17 mouse cellular contexts compared by ENCODE assay signal in genomic region chr1:54443641-54444040, GRCm38 (mm10). TPM values are rescaled to one million over a fixed set of nuclear protein-coding genes. Genes with fewer than 3 reads are reported as not detected.
A peak's percentile ranks its signal among the peaks of the same experiment; 100 is the strongest.
DNase-seq lines count a peak whose midpoint lies in the region; ATAC-seq and TF ChIP-seq lines count a peak whose summit lies in the region.
"Had no signal": no experiment of that assay in that cellular context is flagged by ENCODE, and none has a peak within 500 bp of the region (broad histone marks: within the 10 kb centered on the region; RNA-seq: fewer than 3 reads in every experiment).

No protein-coding gene starts in this region.

- no peak for TF ChIP-seq EP300 in lung, postnatal 0 days (IDR thresholded peaks at IDR 0.05)

- H3K4me1 ChIP-seq in embryonic facial prominence, embryonic 11.5 days (ENCODE audit: control insufficient read depth, insufficient read depth, low read length) = no peaks in the 10 kb centered on the region
- H3K4me1 ChIP-seq in embryonic facial prominence, embryonic 10.5 days = no peaks in the 10 kb centered on the region
- no peaks in the 10 kb centered on the region for H3K4me1 ChIP-seq in lung, postnatal 0 days (ENCODE audit: insufficient read depth, low read depth, low read length)
- H3K4me1 ChIP-seq: intestine, embryonic 15.5 days had no signal

- no peak overlapping the region for H3K4me2 ChIP-seq in embryonic facial prominence, embryonic 11.5 days (ENCODE audit: low read depth, low read length)
- no peak overlapping the region for H3K4me2 ChIP-seq in lung, postnatal 0 days (replicated peaks; ENCODE audit: low read depth, low read length)
- H3K4me2 ChIP-seq: intestine, embryonic 15.5 days; midbrain, embryonic 11.5 days; neural tube, embryonic 13.5 days had no signal

- ATAC-seq in embryonic facial prominence, embryonic 11.5 days (replicated peaks; ENCODE audit: insufficient number of reproducible peaks, low FRiP score, low TSS enrichment, low read depth) = no peak
- no peak for ATAC-seq in lung, postnatal 0 days
- peak; percentile 69 for ATAC-seq in megakaryocyte progenitor cell, adult 5-6 weeks (replicated peaks; ENCODE audit: poor library complexity)
- ATAC-seq: intestine, embryonic 15.5 days; liver, postnatal 0 days; Patski had no signal

- no peak overlapping the region for H3K9ac ChIP-seq in embryonic facial prominence, embryonic 11.5 days (replicated peaks; ENCODE audit: low read length)
- no peak overlapping the region for H3K9ac ChIP-seq in lung, postnatal 0 days (replicated peaks; ENCODE audit: low read depth)
- H3K9ac ChIP-seq: intestine, embryonic 15.5 days; liver, postnatal 0 days; neural tube, embryonic 13.5 days had no signal

- no peak overlapping the region for H3K27ac ChIP-seq in embryonic facial prominence, embryonic 11.5 days (replicated peaks; ENCODE audit: low read depth, low read length)
- H3K27ac ChIP-seq in embryonic facial prominence, embryonic 10.5 days (replicated peaks) = no peak overlapping the region
- no peak overlapping the region for H3K27ac ChIP-seq in lung, postnatal 0 days (ENCODE audit: low read length)
- H3K27ac ChIP-seq: intestine, embryonic 15.5 days; neural tube, embryonic 13.5 days had no signal

- H3K4me3 ChIP-seq in embryonic facial prominence, embryonic 11.5 days (ENCODE audit: low read depth, low read length) = no peak overlapping the region
- H3K4me3 ChIP-seq in embryonic facial prominence, embryonic 10.5 days = no peak overlapping the region
- H3K4me3 ChIP-seq in lung, postnatal 0 days (ENCODE audit: low read depth, low read length) = no peak overlapping the region
- H3K4me3 ChIP-seq: intestine, embryonic 15.5 days; neural tube, embryonic 13.5 days had no signal

- no peaks in the 10 kb centered on the region for H3K36me3 ChIP-seq in embryonic facial prominence, embryonic 11.5 days (replicated peaks; ENCODE audit: control insufficient read depth, insufficient read depth, low read depth, low read length)
- H3K36me3 ChIP-seq in embryonic facial prominence, embryonic 10.5 days (replicated peaks) = no peaks in the 10 kb centered on the region
- H3K36me3 ChIP-seq in lung, postnatal 0 days (ENCODE audit: insufficient read depth, low read length) = no peaks in the 10 kb centered on the region
- H3K36me3 ChIP-seq: intestine, embryonic 15.5 days; neural tube, embryonic 13.5 days had no signal

- no peaks in the 10 kb centered on the region for H3K9me3 ChIP-seq in embryonic facial prominence, embryonic 11.5 days (replicated peaks; ENCODE audit: control insufficient read depth, low read length)
- H3K9me3 ChIP-seq in embryonic facial prominence, embryonic 10.5 days = no peaks in the 10 kb centered on the region
- no peaks in the 10 kb centered on the region for H3K9me3 ChIP-seq in lung, postnatal 0 days (ENCODE audit: low read length)
- H3K9me3 ChIP-seq: intestine, embryonic 15.5 days; neural tube, embryonic 13.5 days had no signal

- no peak for TF ChIP-seq CTCF in lung, postnatal 0 days (IDR thresholded peaks at IDR 0.05)

- DNase-seq in embryonic facial prominence, embryonic 11.5 days (ENCODE audit: low spot score) = peak; percentile 6
- no peak for DNase-seq in embryonic facial prominence, embryonic 10.5 days (ENCODE audit: low spot score)
- peak; percentile 5 for DNase-seq in lung, postnatal 0 days (ENCODE audit: low spot score)
- no peak for DNase-seq in lung, postnatal 25 days (ENCODE audit: low spot score)
- DNase-seq in brain, adult 2 months (ENCODE audit: low read depth, low spot score) = peak; percentile 36
- no peak for DNase-seq in kidney, adult 18-20 months
- no peak for DNase-seq in gastrocnemius, postnatal 4 days (ENCODE audit: low spot score in 2 of 2)
- DNase-seq: adrenal gland, adult 8-10 months; gastrocnemius, postnatal 25 days; kidney, postnatal 14 days; liver, postnatal 0 days; thymus, adult 18-20 months had no signal

- H3K27me3 ChIP-seq in embryonic facial prominence, embryonic 11.5 days (ENCODE audit: control insufficient read depth, insufficient read depth, low read length) = no peaks in the 10 kb centered on the region
- H3K27me3 ChIP-seq in embryonic facial prominence, embryonic 10.5 days (replicated peaks; ENCODE audit: low read depth, poor library complexity, severe bottlenecking) = no peaks in the 10 kb centered on the region
- H3K27me3 ChIP-seq in lung, postnatal 0 days (replicated peaks; ENCODE audit: insufficient read depth, low read length) = no peaks in the 10 kb centered on the region
- H3K27me3 ChIP-seq: intestine, embryonic 15.5 days had no signal

- WGBS in embryonic facial prominence, embryonic 11.5 days = 57% methylated on average over 7 of the region's 7 CpGs
- WGBS in embryonic facial prominence, embryonic 10.5 days = 62% methylated on average over 7 of the region's 7 CpGs
- WGBS in lung, postnatal 0 days = 54% methylated on average over 7 of the region's 7 CpGs

RNA-seq across cellular contexts. Expression of gene Gtf3c3, which starts 4.9 kb away (rescaled TPM):
- 36.7 and 42.7 TPM in 2 replicates for polyA plus RNA-seq in embryonic facial prominence, embryonic 11.5 days (2014; fragmentation: Nextera tagmentation; extraction: Ambion mirVana)
- polyA plus RNA-seq in embryonic facial prominence, embryonic 10.5 days (2016; fragmentation: Nextera tagmentation; extraction: Ambion mirVana) = 35.2 and 35.5 TPM in 2 replicates
- polyA plus RNA-seq in lung, postnatal 0 days (2015; fragmentation: Nextera tagmentation; extraction: Ambion mirVana) = 10.2 and 10.9 TPM in 2 replicates
- total RNA-seq in megakaryocyte progenitor cell, adult 5-6 weeks (2015) = 19.5 and 20.3 TPM in 2 replicates
- total RNA-seq in megakaryocyte progenitor cell, adult 5-6 weeks (2017) = 19.4 and 23.3 TPM in 2 replicates
- 10 to 100 TPM; 15.5 to 21.6 TPM for total RNA-seq in gastrocnemius, postnatal 4 days (2021)

Comparison
In these comparisons a context has a peak if more than half of its experiments do, and no peak if none do; other contexts are left out.
1. DNase-seq: peak in embryonic facial prominence, embryonic 11.5 days (single experiment), lung, postnatal 0 days (single experiment) and brain, adult 2 months (single experiment); none in embryonic facial prominence, embryonic 10.5 days (single experiment), lung, postnatal 25 days (single experiment), kidney, adult 18-20 months (single experiment) and gastrocnemius, postnatal 4 days (0 of 2).